Mouse (Mus musculus): ENCODE measurements around the gene Alx1.

Alx1 gene

GRCm38 (mm10) chr10:103029730-103030490 lies at the start of gene Alx1:
TSS of gene Alx1 (minus strand) at chr10:103030215.
- no peak for DNase-seq (ENCODE audit: low read depth, low spot score)

DNA sequence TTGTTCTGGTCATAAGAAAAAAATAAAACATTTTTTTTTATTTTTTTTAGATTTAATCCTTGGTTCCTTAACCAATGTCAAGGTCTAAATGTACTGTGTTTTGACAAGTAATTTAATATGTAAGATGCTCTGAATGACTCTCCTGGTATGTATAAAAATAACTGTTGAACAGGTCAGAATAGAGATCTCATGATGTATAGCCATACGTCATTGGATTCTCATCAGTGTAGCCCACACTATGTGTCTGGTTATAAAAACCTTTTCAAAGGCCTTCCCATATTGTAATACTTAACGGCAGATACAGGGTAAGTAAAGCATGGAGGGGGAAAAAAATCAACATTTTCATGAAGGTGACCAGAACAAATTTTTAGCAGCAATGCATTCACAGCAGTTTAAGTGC lies 19.6 kb upstream of the Alx1 start:
- DNase-seq (ENCODE audit: low read depth, low spot score): no peak

DNA sequence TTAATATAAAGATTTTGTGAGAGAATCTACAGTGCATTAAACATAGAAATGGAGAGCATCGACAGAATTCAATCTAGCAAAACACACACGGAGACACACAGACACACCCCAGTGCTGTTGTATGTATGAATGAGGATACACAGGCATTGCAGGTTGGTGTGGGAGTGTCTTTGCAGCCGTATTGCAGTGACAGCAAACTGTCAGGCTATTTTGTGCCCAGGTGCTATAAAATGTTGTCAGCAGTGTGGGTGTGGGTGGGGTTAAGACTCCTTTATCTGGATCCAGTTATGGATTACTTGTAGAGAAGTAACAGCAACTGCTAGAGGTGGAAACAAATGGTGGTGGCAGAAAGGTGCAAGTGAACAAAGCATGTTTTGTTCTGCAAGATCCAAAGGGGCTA lies 16.6 kb upstream of the Alx1 start:
- DNase-seq (ENCODE audit: low read depth, low spot score): no peak

- DNase-seq (ENCODE audit: low read depth, low spot score): no peak
These were observed 15.0 kb upstream of the Alx1 start for GRCm38 (mm10) chr10:103045019-103045418.

DNA sequence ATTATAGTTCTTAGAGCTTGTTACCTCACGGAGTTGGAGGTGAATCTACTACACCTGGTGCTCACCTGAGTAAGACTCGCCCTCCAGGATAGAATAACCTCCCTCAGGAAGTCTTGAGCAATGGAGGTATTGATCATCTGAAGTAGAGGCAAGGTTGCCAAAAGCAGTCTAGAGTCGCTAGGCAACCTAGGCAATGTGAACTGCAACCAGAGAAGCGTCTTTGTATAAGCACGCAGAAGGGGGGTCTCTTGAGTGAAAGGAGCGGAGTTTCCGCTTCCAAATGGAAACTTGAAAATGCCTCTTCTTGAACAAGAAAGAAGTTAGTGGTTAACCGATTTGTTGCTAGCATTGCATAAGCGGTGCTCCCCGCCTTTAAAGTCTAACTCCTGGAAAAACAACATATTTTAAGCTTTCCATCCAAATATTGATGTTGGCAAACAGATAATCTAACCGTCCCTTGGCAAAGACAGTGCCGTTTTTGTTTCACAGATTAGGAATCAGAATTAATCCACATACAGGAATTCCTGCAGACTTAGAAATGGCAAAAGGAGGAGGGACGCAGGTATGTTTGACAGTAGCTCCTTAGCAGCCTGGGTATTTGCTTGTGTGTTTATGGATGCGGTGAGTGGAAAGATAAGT lies 5.1 kb upstream of the Alx1 start:
- DNase-seq (ENCODE audit: low read depth, low spot score): no peak

DNA sequence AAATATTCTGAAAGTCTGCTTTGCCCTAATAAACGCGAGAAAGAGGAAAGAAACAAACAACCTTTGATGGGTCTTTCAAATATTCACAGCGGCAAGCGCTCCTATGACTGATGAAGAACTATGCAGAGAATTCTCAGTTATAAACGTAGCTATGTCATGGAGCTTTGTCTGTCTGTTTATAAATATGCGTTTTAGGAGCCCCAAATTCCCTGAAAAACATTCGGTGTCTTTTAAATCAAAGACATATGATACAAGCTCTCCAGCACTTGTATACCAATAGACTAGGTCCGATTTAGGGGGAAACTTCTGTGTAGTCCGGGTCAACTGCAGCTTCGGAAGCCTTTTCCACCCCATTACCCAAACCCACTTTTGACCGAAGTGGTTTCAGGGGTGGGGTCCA lies 916 bp upstream of the Alx1 start:
- DNase-seq (ENCODE audit: low read depth, low spot score): no peak

DNA sequence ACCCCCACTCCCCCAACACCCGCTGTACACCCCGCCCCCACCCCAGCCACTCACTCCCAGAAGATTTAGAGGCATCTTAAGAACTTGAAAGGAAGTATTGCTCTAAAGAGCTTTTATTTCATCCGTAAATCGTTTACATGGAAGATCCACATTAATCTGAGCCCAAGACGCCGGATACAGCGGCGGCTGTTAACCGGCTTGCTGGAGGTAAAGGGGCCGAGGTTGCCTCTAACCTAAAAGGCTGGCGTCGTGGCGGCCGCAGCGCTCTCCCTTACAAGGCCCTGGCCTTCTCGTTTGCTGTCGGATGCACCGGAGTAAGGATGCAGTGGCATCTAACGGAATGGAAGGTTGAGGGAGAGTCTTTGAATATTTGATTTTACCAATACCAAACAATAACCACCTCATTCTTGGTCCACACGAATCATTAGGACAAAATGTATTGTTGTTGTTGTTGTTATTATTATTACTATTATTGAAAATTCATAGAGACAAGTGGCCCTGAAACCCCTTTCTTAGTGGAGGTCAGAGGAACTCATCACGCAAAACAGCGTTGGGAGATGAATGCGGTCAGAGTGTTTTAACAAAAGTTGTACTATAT lies 784 bp downstream of the Alx1 start:
- DNase-seq (ENCODE audit: low read depth, low spot score): no peak

DNA sequence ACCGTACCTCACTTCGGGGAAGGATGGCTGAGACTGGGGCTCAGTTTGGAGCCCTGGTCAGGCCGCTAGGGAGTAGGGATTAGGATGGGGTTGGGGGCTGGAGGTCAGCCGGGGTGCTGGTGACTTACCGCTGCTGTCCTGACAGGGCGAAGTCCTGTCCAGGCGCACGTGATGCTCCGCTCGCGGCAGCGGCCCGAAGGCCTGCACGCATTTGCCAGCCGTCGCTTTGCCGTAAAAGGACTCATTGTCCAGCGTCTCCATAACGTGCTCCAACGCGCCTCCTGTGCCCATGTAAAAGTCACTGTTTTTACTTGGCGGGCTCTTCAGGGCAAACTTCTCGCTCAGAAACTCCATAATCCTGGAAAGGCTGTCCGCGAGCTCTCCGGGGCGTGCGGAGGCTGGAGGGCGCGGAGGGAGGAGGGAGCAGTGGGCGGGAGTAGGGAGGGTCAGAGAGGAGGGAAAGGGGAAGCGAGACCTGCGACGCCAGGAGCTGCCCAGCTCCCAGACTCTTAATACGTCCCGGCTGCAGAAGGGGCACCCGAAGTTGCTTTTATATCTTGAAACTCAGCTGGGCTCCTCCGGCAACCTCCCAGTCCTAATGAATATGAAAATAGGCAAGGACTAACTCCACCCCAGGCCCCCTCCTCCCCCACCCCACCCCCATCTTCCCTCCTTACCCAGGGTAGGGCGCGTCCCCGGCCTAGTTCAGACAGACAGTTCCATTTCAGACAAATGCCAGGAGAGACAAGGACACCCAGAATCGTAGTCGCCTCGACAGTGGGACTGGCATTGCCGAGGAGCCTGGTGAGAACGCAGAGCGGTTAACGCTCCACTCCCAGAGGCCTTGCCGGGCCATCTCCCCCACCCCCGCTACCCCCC lies 1.5 kb downstream of the Alx1 start:
- no peak for DNase-seq (ENCODE audit: low read depth, low spot score)

- DNase-seq (ENCODE audit: low read depth, low spot score): no peak
These were observed 2.1 kb downstream of the Alx1 start for GRCm38 (mm10) chr10:103027931-103028252.

DNA sequence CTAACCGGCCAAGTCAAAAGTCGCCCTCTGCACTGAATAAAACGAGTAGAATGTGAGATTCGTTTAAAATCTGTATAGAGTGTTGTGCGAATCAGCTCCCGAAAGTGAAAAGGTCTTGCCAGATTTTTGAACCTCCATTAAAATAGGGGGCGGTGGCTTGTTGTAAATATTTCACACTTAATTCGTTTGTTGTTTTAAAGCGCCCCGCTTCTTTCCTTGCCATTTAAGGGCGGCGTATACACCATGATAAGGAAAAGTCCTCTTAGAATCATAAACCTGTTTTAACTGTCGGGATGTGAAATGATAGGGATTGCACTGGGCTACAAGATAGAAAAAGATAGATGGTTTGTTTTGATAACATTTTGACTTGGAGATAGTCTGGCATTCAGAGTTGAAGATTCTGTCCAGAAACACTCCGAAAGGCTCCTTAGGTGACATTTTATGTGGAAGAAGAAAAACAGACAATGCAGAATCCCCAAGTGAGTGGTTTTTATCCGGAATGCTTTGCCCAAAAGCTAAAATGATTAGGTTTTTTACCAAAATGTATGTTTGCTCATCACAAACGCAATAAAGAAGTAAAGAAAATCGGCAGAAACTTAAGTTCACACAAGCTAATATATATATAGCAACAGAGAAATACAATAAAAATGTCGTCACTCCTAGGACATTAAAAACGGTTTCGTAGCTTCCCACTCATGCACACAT lies 2.6 kb downstream of the Alx1 start:
- DNase-seq (ENCODE audit: low read depth, low spot score): no peak

- no peak for DNase-seq (ENCODE audit: low read depth, low spot score)
These were observed 3.3 kb downstream of the Alx1 start for GRCm38 (mm10) chr10:103026636-103027225.

- no peak for DNase-seq (ENCODE audit: low read depth, low spot score)
These were observed 27.5 kb downstream of the Alx1 start for GRCm38 (mm10) chr10:103002556-103002955.

DNA sequence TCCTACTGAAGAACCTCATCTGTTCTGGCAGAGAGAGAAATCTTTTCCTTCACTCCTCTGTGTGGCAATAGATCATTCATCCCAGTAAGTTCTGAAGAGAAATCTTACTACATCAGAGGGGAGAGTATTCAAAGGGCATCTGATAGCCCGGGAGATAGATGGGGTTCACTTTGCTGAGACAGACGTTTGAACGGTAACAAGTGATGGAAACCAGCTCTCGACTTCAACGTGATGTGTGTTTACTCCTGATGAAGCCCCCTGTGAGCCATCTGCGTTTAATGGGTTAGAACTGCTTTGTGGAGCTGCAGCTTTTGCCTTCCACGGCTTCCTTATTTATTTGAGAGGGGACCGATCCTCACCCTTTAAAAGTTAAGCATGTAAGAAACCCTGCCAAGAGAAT lies 29.1 kb downstream of the Alx1 start:
- DNase-seq (ENCODE audit: low read depth, low spot score): no peak

DNA sequence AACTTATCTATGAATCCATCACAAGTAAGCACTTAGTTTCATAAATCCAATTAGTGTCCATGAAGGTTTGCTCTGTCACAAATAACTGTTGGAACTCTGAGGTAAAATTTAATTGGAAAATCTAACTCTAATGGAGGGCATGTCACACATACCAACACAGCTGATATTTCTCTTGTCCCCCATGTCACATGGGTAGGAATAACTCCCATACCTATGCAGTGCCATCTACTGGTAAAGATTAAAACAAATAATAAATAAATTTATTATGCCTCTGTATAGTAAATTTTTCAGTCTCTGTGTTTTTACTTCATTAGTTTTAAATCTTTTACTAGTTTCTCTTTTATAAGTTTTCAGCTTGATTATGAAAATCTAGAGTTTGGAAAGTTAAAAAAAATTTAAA lies 30.4 kb downstream of the Alx1 start:
- no peak for DNase-seq (ENCODE audit: low read depth, low spot score)

- DNase-seq (ENCODE audit: low read depth, low spot score): no peak
These were observed 54.9 kb downstream of the Alx1 start for GRCm38 (mm10) chr10:102975106-102975505.

DNA sequence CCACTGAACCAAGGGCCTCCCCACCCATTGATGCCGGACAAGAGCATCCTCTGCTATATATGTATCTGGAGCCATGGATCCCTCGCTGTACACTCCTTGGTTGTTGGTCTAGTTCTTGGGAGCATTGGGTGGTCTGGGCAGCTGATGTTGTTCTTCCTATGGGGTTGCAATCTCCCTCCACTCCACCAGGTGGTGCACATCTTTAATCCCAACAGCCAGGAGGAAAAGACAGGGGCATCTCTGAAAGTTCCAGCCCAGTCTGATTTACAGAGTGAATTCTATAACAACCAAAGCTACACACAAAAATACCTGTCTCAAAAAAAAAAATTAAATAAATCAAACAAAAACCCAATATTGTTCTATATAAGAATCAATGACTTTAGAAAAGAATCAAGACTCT lies 70.4 kb downstream of the Alx1 start:
- DNase-seq (ENCODE audit: low read depth, low spot score): no peak

Measured in CD4-positive, CD25-positive, alpha-beta regulatory T cell, adult 2 months (primary cell).